Mouse (Mus musculus): ENCODE results near the gene Gramd4. TPM values are rescaled to one million over a fixed set of nuclear protein-coding genes. Genes with fewer than 3 reads are reported as not detected.

Gramd4 gene
- polyA plus RNA-seq, 1 experiment from 2014 or later: 29.1 TPM

DNA sequence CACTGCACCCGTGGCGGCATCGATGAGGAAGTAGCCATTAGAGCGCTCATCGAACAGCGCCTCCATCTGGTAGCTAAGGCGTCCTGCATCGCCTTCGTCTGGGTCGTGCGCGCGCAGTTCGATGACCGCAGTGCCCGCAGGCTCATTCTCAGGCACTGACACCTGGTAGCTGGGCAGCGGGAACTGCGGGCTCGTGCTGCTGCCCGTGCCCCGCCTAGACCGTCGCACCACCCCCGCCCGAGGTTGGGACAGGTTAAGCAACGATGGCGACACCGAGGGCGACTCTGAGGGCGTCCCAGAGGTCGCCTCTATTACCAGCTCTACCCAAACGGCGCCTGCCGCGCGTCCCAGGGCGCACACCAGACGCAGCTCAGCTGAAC is 24.7 kb upstream of the Gramd4 start:
- ATAC-seq (ENCODE audit: low FRiP score, low read depth): no peak
- H3K27ac ChIP-seq (replicated peaks): 0 out of 2 replicates have a peak overlapping the region, but pooled peaks have one; percentile 69
- 1% methylated on average over 38 of the region's 38 CpGs for WGBS
- peaks cover 52% of the 10 kb centered on the region for H3K27me3 ChIP-seq
- peaks cover 31% of the 10 kb centered on the region for H3K36me3 ChIP-seq
- H3K4me1 ChIP-seq: peaks cover 47% of the 10 kb centered on the region
- H3K9ac ChIP-seq (replicated peaks): peak overlapping the region; percentile 59
- peak overlapping the region; percentile 91 for H3K4me2 ChIP-seq (replicated peaks)
- H3K9me3 ChIP-seq: peaks cover 24% of the 10 kb centered on the region; the same call in 1 of the 2 replicates
- H3K4me3 ChIP-seq: peak overlapping the region; percentile 61

DNA sequence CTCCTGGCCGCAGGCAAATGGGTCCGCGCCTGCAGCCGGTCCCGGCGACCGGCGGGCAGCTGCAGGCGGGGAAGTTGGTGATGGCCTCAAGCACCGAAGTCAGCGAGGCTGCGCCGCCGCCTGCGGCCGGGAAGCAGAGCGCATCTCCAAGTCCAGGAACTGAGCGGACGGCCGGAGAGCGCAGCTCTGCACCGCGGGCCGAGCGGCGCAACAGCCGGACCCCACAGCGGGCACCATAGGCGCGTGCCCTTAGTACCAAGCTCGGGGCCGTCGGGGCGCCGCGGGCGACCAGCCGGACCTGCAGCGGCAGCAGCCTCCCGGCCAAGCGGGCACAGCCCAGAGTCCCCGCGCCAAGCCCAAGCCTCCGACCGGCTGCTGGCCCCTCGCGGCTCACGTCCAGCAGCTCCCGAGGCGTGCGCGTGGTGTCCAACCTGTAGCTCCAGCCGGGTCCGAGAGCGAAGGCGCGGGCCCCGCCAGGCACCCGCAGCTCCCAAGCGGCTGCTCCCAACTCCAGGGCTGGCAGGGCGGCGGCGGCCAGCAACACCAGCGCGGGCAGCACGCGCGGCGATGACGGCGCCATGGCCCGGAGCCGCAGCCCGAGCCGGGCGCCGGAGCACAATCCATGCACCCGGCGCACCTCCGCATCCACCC is 24.2 kb upstream of the Gramd4 start, which contains the start of gene Celsr1:
Celsr1 (minus strand) TSS at position 587 of the 651 bp plus-strand sequence.
- peaks cover 30% of the 10 kb centered on the region for H3K36me3 ChIP-seq
- peaks cover 42% of the 10 kb centered on the region for H3K4me1 ChIP-seq
- ATAC-seq (ENCODE audit: low FRiP score, low read depth): no peak
- peak within 1 kb of the TSS; percentile 59 for H3K9ac ChIP-seq (replicated peaks)
- WGBS: under 1% methylated on average over 75 of the region's 80 CpGs
- H3K9me3 ChIP-seq: peaks cover 24% of the 10 kb centered on the region; the same call in 1 of the 2 replicates
- peaks cover 56% of the 10 kb centered on the region for H3K27me3 ChIP-seq
- H3K4me2 ChIP-seq (replicated peaks): peak within 1 kb of the TSS; percentile 91
- H3K4me3 ChIP-seq: peak within 1 kb of the TSS; percentile 61
- peak within 1 kb of the TSS; percentile 69 for H3K27ac ChIP-seq (replicated peaks)

GRCm38 (mm10) chr15:86034021-86034523 is 23.4 kb upstream of the Gramd4 start:
- peak; percentile 79 for ATAC-seq (ENCODE audit: low FRiP score, low read depth)
- Histone ChIP-seq H3K27ac (replicated peaks) (peak overlapping the region; percentile 69), H3K4me3 (peak overlapping the region; percentile 61), H3K9me3 (peaks cover 24% of the 10 kb centered on the region; the same call in 1 of the 2 replicates), H3K9ac (replicated peaks) (peak overlapping the region; percentile 59), H3K4me1 (peaks cover 35% of the 10 kb centered on the region), H3K27me3 (peaks cover 64% of the 10 kb centered on the region), H3K36me3 (peaks cover 23% of the 10 kb centered on the region), H3K4me2 (replicated peaks) (peak overlapping the region; percentile 91)
- 0% methylated on average over 31 of the region's 44 CpGs for WGBS

DNA sequence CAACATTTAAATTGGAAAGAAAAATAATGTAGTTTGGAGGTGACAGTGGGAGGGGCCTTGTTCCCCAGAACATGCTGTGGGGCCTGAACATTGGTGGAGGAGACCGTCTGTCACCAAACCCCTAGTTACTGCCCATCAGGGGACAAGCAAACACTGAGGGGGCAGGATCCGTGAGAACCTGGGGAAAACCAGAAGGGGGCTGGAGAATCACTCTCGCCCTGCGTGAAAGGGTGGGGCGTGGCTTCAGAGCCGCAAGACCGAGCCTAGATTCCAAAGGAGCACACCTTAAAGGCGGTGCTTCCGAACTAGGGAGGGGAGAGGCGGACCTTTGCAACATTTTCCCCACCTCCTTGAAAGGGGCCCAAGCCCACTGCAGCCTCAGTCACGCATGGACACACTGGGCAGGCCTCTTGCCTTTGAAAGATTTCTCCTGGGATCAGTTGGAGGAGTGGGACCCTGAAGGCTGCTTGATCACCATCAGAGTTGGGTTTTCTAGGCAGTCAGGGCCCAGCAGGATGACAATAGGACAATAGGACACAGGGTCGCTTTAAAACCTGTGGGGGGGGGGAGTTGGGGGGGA is 22.6 kb upstream of the Gramd4 start:
- H3K4me2 ChIP-seq (replicated peaks): peak overlapping the region; percentile 91
- peaks cover 20% of the 10 kb centered on the region for H3K36me3 ChIP-seq
- WGBS: 5% methylated on average over 12 of the region's 12 CpGs
- H3K4me3 ChIP-seq: peak overlapping the region; percentile 61
- H3K4me1 ChIP-seq: peaks cover 29% of the 10 kb centered on the region
- peaks cover 72% of the 10 kb centered on the region for H3K27me3 ChIP-seq
- no peak for ATAC-seq (ENCODE audit: low FRiP score, low read depth)
- H3K9me3 ChIP-seq: peaks cover 23% of the 10 kb centered on the region; the same call in 1 of the 2 replicates
- no peak overlapping the region; the same call in 1 of the 2 replicates for H3K27ac ChIP-seq (replicated peaks)
- H3K9ac ChIP-seq (replicated peaks): no peak overlapping the region

- Histone ChIP-seq H3K4me3 (no peak overlapping the region), H3K27me3 (peaks cover 78% of the 10 kb centered on the region), H3K4me1 (peaks cover 27% of the 10 kb centered on the region), H3K27ac (replicated peaks) (no peak overlapping the region), H3K36me3 (peaks cover 10% of the 10 kb centered on the region), H3K9ac (replicated peaks) (no peak overlapping the region), H3K9me3 (peaks cover 13% of the 10 kb centered on the region; the same call in 1 of the 2 replicates), H3K4me2 (replicated peaks) (no peak overlapping the region)
- no peak for ATAC-seq (ENCODE audit: low FRiP score, low read depth)
- WGBS: 82% methylated on average over 3 of the region's 3 CpGs
Observed at GRCm38 (mm10) chr15:86035913-86036312, 21.6 kb upstream of the Gramd4 start.

DNA sequence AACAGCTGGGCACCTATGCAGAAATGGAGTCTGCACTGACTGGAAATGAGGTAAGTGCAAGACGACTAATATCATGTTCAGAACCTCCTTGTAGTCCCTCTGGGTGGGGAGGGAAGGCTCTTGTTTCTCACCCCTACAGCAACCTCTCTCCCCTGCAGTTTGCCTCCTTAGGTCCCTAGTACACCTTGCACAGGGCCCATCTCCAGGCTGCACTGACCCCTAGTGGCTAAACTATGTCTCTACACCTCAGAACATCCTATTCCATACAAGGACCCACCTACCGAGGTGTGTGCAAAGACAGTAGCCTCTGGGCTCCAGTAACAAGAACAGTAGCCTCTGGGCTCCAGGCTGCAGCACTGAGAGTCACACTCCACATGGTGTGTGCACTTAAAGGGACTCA is 18.7 kb upstream of the Gramd4 start:
- no peaks in the 10 kb centered on the region for H3K36me3 ChIP-seq
- no peak overlapping the region for H3K4me3 ChIP-seq
- no peak overlapping the region for H3K27ac ChIP-seq (replicated peaks)
- 2% methylated on average over 2 of the region's 2 CpGs for WGBS
- no peaks in the 10 kb centered on the region for H3K9me3 ChIP-seq
- H3K9ac ChIP-seq (replicated peaks): no peak overlapping the region
- ATAC-seq (ENCODE audit: low FRiP score, low read depth): peak; percentile 67; the same call in 1 of the 2 replicates
- peaks cover 57% of the 10 kb centered on the region for H3K27me3 ChIP-seq
- peaks cover 12% of the 10 kb centered on the region for H3K4me1 ChIP-seq
- H3K4me2 ChIP-seq (replicated peaks): no peak overlapping the region

DNA sequence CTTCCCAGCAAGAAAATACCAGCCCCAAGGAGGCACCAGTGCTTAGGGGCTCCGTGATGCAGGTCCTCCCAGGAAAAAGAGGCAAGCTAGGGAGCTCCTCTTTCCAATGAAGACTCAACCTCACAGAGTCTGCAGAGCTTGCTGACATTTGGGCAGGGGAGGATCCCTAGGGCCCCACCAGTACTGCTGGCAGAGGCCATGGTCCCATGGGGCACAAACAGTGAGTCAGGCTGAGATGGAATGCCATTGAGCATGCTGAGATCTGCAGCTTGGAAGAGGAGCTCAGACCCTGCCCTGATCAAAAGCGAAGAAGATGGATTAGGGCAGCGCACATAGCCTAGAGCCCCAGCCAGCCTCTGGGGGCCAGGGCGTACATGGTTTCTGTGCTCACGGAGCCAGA is 16.1 kb upstream of the Gramd4 start:
- Histone ChIP-seq H3K4me2 (replicated peaks) (no peak overlapping the region), H3K27ac (replicated peaks) (no peak overlapping the region), H3K9ac (replicated peaks) (no peak overlapping the region), H3K4me1 (no peaks in the 10 kb centered on the region), H3K4me3 (no peak overlapping the region), H3K27me3 (peaks cover 34% of the 10 kb centered on the region), H3K36me3 (no peaks in the 10 kb centered on the region), H3K9me3 (no peaks in the 10 kb centered on the region)
- WGBS: 82% methylated on average over 5 of the region's 5 CpGs
- no peak for ATAC-seq (ENCODE audit: low FRiP score, low read depth)

DNA sequence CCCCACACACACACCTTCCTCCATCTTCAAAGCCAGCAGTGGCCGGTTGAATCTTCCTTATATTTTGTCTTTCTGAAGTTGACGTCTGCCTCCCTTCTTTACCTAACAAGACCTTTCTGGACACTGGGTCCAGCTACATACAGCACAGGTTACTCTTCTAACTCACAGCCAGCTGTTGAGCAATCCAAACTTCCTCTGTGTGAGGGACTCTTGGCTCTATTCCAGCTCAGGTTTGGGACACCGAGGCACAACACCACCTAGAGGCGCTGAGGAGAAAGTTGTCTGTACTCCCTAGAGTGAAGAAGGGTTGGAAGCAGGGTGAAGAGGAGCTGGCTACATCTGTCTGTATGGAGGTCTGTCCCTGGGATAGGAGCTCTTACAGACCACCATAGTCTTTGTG is 15.1 kb upstream of the Gramd4 start:
- Histone ChIP-seq H3K27me3 (peaks cover 34% of the 10 kb centered on the region), H3K9ac (replicated peaks) (no peak overlapping the region), H3K9me3 (no peaks in the 10 kb centered on the region), H3K4me3 (no peak overlapping the region), H3K36me3 (no peaks in the 10 kb centered on the region), H3K4me1 (no peaks in the 10 kb centered on the region), H3K27ac (replicated peaks) (no peak overlapping the region), H3K4me2 (replicated peaks) (no peak overlapping the region)
- WGBS: 50% methylated on average over 4 of the region's 4 CpGs
- ATAC-seq (ENCODE audit: low FRiP score, low read depth): no peak

DNA sequence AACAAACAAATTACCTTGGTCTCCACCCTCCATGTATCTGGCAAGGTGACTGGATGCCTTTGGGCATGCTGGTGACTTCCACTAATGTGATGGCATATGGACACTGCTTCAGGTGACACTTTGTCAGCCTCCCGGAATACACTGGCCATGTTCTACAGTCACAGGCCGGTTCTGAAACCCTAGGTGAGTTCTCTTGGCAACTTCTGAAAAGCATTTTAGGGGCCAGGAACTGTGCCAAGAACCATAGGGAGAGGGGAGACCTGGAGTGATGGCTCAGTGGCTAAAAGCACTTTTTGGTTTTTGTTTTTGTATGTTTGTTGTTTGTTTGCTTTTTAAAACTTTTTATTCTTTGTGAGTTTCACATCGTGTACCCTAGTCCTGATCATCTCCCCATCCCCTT is 8.0 kb upstream of the Gramd4 start:
- H3K9ac ChIP-seq (replicated peaks): no peak overlapping the region
- 87% methylated on average over 3 of the region's 3 CpGs for WGBS
- H3K36me3 ChIP-seq: no peaks in the 10 kb centered on the region
- no peak overlapping the region for H3K4me3 ChIP-seq
- H3K27ac ChIP-seq (replicated peaks): no peak overlapping the region
- no peaks in the 10 kb centered on the region for H3K9me3 ChIP-seq
- ATAC-seq (ENCODE audit: low FRiP score, low read depth): no peak
- H3K4me1 ChIP-seq: no peaks in the 10 kb centered on the region
- no peak overlapping the region for H3K4me2 ChIP-seq (replicated peaks)
- H3K27me3 ChIP-seq: no peaks in the 10 kb centered on the region

- Histone ChIP-seq H3K9ac (replicated peaks) (no peak overlapping the region), H3K9me3 (no peaks in the 10 kb centered on the region), H3K4me1 (no peaks in the 10 kb centered on the region), H3K27me3 (0 out of 2 replicates have a peak, but pooled peaks cover 2% of the 10 kb centered on the region), H3K36me3 (no peaks in the 10 kb centered on the region), H3K4me3 (no peak overlapping the region), H3K27ac (replicated peaks) (no peak overlapping the region), H3K4me2 (replicated peaks) (no peak overlapping the region)
- 82% methylated on average over 4 of the region's 4 CpGs for WGBS
- ATAC-seq (ENCODE audit: low FRiP score, low read depth): no peak
Observed at GRCm38 (mm10) chr15:86050170-86050743, 7.2 kb upstream of the Gramd4 start.

DNA sequence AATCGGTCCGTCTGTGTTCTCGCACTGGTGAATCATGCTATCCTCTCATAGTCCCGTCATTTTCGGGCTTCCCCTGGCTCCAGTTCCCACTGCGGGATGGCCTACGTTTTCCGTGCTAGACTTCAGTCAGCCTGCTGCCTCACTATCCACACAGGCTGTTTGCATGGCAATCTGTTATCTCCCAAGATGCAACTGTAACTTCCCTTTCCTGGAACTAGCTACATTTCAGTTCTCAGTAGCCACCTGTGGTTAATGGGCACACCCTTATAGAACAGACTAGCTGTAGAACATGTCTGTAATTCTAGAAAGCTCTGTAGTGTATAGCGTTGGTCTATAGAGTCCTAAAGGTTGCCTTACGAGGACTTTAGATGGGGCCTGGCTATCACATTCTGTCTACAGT is 6.3 kb upstream of the Gramd4 start:
- WGBS: 92% methylated on average over 10 of the region's 10 CpGs
- H3K9me3 ChIP-seq: no peaks in the 10 kb centered on the region
- no peaks in the 10 kb centered on the region for H3K36me3 ChIP-seq
- H3K4me3 ChIP-seq: no peak overlapping the region
- no peaks in the 10 kb centered on the region for H3K4me1 ChIP-seq
- no peak overlapping the region for H3K27ac ChIP-seq (replicated peaks)
- peaks cover 6% of the 10 kb centered on the region for H3K27me3 ChIP-seq
- no peak for ATAC-seq (ENCODE audit: low FRiP score, low read depth)
- no peak overlapping the region for H3K4me2 ChIP-seq (replicated peaks)
- H3K9ac ChIP-seq (replicated peaks): no peak overlapping the region

DNA sequence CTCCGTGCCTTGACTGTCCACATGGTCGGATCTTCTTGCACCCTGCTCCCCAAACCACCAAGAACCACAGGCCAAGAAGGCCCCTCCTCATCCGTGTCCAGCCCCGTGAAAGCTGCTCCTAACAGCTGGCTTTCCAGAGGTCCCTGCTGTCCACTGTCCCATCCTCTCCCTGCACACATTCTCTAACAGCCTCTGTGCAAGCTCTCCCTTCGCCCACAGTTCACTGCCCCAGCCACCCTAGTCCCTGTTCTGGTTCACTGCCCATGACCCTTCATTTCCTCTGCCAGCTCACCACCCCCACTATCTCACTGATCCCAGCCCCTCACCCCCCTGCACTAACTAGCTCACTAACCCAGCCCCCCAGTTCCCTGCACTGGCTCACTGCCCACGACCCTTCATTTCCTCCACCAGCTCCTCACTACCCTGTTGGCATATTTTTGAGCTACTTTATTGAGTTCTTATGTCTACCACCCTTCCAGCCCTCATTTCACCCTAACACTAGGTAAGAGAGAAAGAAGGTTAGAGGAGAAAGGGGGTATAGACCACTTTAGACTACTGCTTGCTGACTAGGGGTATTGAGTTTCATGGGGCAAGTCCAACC is 5.5 kb upstream of the Gramd4 start:
- H3K9ac ChIP-seq (replicated peaks): no peak overlapping the region
- H3K4me3 ChIP-seq: no peak overlapping the region
- H3K27me3 ChIP-seq: peaks cover 13% of the 10 kb centered on the region
- no peaks in the 10 kb centered on the region for H3K4me1 ChIP-seq
- no peaks in the 10 kb centered on the region for H3K9me3 ChIP-seq
- no peak for ATAC-seq (ENCODE audit: low FRiP score, low read depth)
- 62% methylated on average over 6 of the region's 6 CpGs for WGBS
- H3K36me3 ChIP-seq: no peaks in the 10 kb centered on the region
- H3K4me2 ChIP-seq (replicated peaks): no peak overlapping the region
- no peak overlapping the region for H3K27ac ChIP-seq (replicated peaks)

Measured in midbrain, embryonic 12.5 days (tissue).